Mouse (Mus musculus) liver, postnatal 0 days (tissue): ENCODE data around the gene Hunk.

Source experiments
- CTCF ChIP-seq: sonication (generic); IDR thresholded peaks from 2 replicates; pipeline ENCODE4 v1.5.1; 2016; ENCODE audit warnings: antibody characterized with exemption, low read depth
- EP300 ChIP-seq: IDR thresholded peaks from 2 replicates; pipeline ENCODE4 v1.6.1; 2016; ENCODE audit warnings: antibody characterized with exemption, low read depth, mild to moderate bottlenecking

DNA sequence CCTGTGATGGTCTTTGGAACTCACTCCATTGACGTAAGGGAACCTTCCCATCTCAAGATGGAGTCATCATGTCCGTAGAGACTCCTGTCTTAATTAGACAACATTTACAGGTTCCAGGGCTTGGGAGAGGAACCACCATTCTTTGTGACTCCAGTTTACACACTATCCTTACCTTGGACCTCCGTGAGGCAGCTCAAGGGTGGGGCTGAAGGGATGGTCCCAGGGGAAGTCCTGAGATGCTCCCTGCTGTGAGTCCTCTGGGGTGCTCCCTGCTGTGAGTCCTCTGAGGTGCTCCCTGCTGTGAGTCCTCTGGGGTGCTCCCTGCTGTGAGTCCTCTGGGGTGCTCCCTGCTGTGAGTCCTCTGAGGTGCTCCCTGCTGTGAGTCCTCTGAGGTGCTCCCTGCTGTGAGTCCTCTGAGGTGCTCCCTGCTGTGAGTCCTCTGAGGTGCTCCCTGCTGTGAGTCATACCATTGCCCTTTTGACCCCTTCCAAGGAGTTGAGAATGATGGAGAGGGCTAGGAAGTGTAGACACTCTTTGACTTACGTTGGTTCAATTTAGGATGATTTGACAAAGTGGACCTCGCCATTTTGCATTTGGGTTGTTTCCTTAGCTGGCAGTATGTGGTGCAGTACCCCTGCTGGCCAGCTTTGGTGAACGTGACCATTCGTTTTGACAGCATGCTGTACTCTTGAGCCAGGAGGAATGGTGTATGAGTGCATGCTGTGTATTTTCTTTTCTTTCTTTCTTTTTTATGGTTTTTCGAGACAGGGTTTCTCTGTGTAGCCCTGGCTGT lies 42.2 kb downstream of the Hunk start:
- TF ChIP-seq CTCF: no peak
- no peak for TF ChIP-seq EP300
